Mouse (Mus musculus): ENCODE data around the gene Cmss1. TPM values are rescaled to one million over a fixed set of nuclear protein-coding genes. Genes with fewer than 3 reads are reported as not detected.

The Cmss1 gene
- polyA plus RNA-seq, 1 experiment from 2014 or later: 50.4 TPM

DNA sequence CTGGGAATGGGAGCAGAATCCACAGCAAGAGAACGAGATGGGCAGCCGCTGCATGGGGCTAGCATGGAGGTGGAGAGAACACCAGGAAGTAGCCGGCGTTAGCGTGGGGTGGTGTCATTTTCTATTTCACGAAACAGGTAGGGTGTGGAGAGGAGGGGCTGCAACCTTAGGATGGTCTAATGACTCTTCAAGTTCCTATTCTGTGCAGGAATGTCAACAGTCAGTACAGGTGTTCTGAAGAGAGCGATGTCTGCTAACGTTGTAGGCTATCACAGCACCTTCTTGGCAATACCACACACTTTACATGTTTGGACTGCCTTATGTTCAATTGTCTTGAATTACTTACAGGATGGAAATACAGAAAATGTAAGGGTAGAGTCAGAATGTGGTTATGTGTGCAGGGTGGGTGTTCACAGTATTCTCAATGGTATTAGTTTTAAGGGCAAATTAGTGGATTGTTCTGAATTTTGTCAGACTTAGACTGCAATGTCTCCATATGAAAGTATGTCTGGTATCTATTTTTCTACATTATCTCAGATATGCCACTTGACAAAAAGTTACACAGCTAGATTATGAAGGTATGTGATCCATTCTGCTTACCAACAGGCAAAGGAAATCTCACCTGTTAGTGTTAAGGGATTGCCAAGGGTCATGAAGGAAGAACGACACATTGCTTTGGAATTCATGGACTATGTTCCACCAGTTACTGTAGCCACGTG lies 311.3 kb downstream of the Cmss1 start:
- Histone ChIP-seq H3K4me2 (ENCODE audit: low read length) (no peak overlapping the region), H3K27me3 (ENCODE audit: insufficient read depth, low read length) (no peaks in the 10 kb centered on the region), H3K4me3 (replicated peaks; ENCODE audit: low read depth, low read length) (no peak overlapping the region), H3K9ac (ENCODE audit: low read depth, low read length) (no peak overlapping the region), H3K36me3 (ENCODE audit: insufficient read depth, low read length) (no peaks in the 10 kb centered on the region), H3K27ac (no peak overlapping the region), H3K9me3 (replicated peaks; ENCODE audit: low read length) (no peaks in the 10 kb centered on the region), H3K4me1 (replicated peaks; ENCODE audit: insufficient read depth, low read length) (no peaks in the 10 kb centered on the region)
- WGBS: 81% methylated on average over 10 of the region's 10 CpGs
- TF ChIP-seq CTCF (IDR thresholded peaks at IDR 0.05; ENCODE audit: low read depth): no peak
- ATAC-seq (replicated peaks; ENCODE audit: low FRiP score, low read depth) (no peak), DNase-seq (ENCODE audit: low spot score) (no peak)

DNA sequence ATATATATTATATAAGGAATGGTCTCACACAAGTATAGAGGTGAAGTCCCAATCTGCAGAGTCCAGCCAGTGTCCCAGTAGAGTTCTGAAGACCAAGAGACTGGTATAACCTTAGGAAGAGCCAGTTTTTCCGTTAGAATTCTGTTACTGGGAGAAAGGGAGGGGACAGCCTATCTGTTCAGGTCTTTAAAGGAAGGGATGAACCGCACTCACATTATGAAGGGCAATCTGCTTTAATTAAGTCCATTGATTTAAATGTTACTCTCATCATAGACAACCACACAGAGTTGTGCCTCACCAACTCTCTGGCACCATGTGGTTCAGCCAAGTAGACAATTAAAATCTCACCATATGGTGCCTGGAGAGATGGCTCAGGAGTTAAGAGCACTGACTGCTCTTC lies 313.9 kb downstream of the Cmss1 start, which contains the start of gene Tmem30c:
Tmem30c (minus strand) TSS at position 101 of the 400 bp plus-strand sequence.
- no peak within 1 kb of the TSS for H3K4me3 ChIP-seq (replicated peaks; ENCODE audit: low read depth, low read length)
- no peaks in the 10 kb centered on the region for H3K36me3 ChIP-seq (ENCODE audit: insufficient read depth, low read length)
- no peaks in the 10 kb centered on the region for H3K9me3 ChIP-seq (replicated peaks; ENCODE audit: low read length)
- DNase-seq (ENCODE audit: low spot score): no peak
- ATAC-seq (replicated peaks; ENCODE audit: low FRiP score, low read depth): no peak
- no peak within 1 kb of the TSS for H3K4me2 ChIP-seq (ENCODE audit: low read length)
- TF ChIP-seq CTCF (IDR thresholded peaks at IDR 0.05; ENCODE audit: low read depth): no peak
- no peak within 1 kb of the TSS for H3K9ac ChIP-seq (ENCODE audit: low read depth, low read length)
- no peaks in the 10 kb centered on the region for H3K27me3 ChIP-seq (ENCODE audit: insufficient read depth, low read length)
- no peak within 1 kb of the TSS for H3K27ac ChIP-seq
- H3K4me1 ChIP-seq (replicated peaks; ENCODE audit: insufficient read depth, low read length): no peaks in the 10 kb centered on the region
- WGBS: 84% methylated on average over 2 of the region's 2 CpGs

DNA sequence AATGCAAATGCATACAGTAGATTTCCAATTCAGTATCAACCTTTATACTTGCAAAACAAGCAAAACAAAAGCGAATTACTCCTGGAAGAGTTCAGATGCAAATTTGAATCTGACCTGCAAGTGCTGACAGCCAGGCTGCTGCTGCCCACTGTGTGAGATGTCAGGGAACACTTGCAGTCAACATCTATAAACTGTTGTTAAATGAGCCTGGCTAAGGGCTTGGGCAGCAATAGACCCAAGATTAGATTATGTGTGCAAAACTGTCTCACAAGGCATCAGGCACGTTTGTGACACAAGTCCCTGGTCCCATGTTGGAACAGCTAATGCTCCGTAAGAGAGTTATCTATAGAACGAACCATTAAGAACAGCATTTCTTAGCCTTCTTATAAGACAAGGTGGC lies 314.4 kb downstream of the Cmss1 start:
- Histone ChIP-seq H3K27ac (no peak overlapping the region), H3K9me3 (replicated peaks; ENCODE audit: low read length) (no peaks in the 10 kb centered on the region), H3K4me3 (replicated peaks; ENCODE audit: low read depth, low read length) (no peak overlapping the region), H3K36me3 (ENCODE audit: insufficient read depth, low read length) (no peaks in the 10 kb centered on the region), H3K27me3 (ENCODE audit: insufficient read depth, low read length) (no peaks in the 10 kb centered on the region), H3K4me1 (replicated peaks; ENCODE audit: insufficient read depth, low read length) (no peaks in the 10 kb centered on the region), H3K9ac (ENCODE audit: low read depth, low read length) (no peak overlapping the region), H3K4me2 (ENCODE audit: low read length) (no peak overlapping the region)
- 70% methylated on average over 4 of the region's 4 CpGs for WGBS
- no peak for ATAC-seq (replicated peaks; ENCODE audit: low FRiP score, low read depth)
- no peak for TF ChIP-seq CTCF (IDR thresholded peaks at IDR 0.05; ENCODE audit: low read depth)
- DNase-seq (ENCODE audit: low spot score): no peak

DNA sequence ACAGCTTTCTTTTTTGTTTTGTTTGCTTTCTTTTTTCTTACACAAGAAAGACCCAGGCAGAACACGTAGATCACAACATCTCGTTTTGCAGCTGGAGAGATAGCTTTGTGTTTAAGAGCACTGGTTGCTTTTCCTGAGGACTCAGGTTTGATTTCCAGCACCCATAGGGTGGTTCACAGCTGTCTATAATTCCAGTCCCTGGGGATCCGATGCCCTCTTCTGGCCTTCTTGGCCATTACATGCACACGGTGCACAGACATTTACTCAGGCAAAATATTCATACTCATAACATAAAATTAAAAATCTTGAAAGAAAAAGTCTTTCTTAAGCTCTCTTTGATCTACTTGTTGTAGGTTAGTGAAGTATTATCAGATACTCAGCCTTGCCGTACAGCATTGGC lies 315.0 kb downstream of the Cmss1 start:
- H3K4me3 ChIP-seq (replicated peaks; ENCODE audit: low read depth, low read length): no peak overlapping the region
- no peaks in the 10 kb centered on the region for H3K36me3 ChIP-seq (ENCODE audit: insufficient read depth, low read length)
- H3K27me3 ChIP-seq (ENCODE audit: insufficient read depth, low read length): no peaks in the 10 kb centered on the region
- no peaks in the 10 kb centered on the region for H3K9me3 ChIP-seq (replicated peaks; ENCODE audit: low read length)
- H3K4me2 ChIP-seq (ENCODE audit: low read length): no peak overlapping the region
- DNase-seq (ENCODE audit: low spot score) (no peak), ATAC-seq (replicated peaks; ENCODE audit: low FRiP score, low read depth) (no peak)
- H3K4me1 ChIP-seq (replicated peaks; ENCODE audit: insufficient read depth, low read length): no peaks in the 10 kb centered on the region
- TF ChIP-seq CTCF (IDR thresholded peaks at IDR 0.05; ENCODE audit: low read depth): no peak; the same call in 1 of the 2 replicates
- WGBS: 95% methylated on average over 5 of the region's 5 CpGs
- H3K27ac ChIP-seq: no peak overlapping the region
- no peak overlapping the region for H3K9ac ChIP-seq (ENCODE audit: low read depth, low read length)

DNA sequence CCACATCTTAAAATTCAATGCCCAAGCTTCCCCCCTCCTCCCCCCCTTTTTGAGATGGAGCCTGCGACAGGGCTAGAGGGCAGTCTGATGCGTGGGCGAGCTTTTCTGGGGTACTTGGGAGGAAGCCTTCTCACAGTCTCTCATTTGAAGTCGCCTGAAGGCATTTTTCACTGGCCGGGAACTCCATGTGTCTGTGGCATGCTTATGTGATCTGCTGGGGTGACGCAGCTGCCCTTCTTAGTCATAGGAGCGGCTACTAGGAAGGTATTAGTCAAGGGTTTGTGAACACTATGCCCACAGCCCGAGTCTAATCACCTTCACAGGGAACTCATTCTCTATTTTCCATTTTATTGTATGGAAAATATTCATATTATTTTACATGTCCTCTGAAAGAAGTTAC lies 325.2 kb downstream of the Cmss1 start:
- Histone ChIP-seq H3K4me3 (replicated peaks; ENCODE audit: low read depth, low read length) (no peak overlapping the region), H3K4me2 (ENCODE audit: low read length) (no peak overlapping the region), H3K27ac (no peak overlapping the region), H3K9me3 (replicated peaks; ENCODE audit: low read length) (no peaks in the 10 kb centered on the region), H3K4me1 (replicated peaks; ENCODE audit: insufficient read depth, low read length) (no peaks in the 10 kb centered on the region), H3K27me3 (ENCODE audit: insufficient read depth, low read length) (no peaks in the 10 kb centered on the region), H3K9ac (ENCODE audit: low read depth, low read length) (no peak overlapping the region), H3K36me3 (ENCODE audit: insufficient read depth, low read length) (no peaks in the 10 kb centered on the region)
- DNase-seq (ENCODE audit: low spot score): no peak
- no peak for TF ChIP-seq CTCF (IDR thresholded peaks at IDR 0.05; ENCODE audit: low read depth)
- WGBS: 61% methylated on average over 8 of the region's 8 CpGs
- no peak for ATAC-seq (replicated peaks; ENCODE audit: low FRiP score, low read depth)

DNA sequence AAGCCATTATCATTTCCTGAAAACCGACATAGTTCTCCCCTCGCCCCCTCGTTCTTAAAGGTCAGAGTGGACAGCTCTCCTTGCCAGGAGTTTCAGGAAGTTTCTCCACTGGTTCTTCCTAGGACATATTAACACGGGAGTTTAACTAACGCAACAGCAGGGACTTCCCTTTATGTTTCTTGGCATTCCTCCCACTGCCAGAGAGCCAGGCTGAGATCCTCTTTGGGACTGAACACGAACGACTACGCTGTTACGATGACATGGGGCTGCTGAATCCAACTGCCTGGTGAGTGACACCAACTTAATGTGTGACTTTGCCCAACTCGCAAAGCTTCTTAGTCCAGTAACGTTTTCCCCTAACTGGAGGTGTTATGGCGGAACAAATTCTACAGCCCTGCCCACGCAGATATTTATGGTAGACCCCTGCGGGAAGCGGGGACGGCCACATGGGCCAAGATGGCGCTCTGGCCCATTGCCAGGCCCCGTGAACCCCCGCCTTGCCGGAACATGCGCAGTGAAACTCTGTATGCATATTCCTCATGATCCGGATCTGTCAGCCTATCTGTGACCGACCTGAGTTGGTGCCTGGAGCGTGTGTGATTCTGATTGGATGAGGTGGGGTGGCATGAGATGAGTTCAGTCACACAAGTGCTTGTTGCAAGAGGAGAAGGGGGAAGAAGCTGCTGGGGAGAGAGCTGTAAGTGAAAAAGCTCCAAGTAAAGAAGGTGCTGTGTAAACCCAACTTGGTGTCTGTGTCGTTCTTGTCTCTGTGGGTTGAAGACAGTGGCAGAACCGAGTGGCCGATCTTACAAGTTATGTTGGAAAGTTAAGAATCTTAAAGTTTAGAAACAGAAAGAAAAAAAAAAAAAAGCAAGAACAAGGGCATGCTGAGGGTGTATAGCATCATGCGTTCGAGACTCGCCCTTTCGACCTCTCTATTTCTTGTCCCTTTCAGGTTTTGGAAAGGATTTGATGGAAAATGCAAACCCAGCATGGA lies 326.1 kb downstream of the Cmss1 start:
- no peaks in the 10 kb centered on the region for H3K4me1 ChIP-seq (replicated peaks; ENCODE audit: insufficient read depth, low read length)
- H3K27me3 ChIP-seq (ENCODE audit: insufficient read depth, low read length): no peaks in the 10 kb centered on the region
- ATAC-seq (replicated peaks; ENCODE audit: low FRiP score, low read depth): no peak
- H3K4me3 ChIP-seq (replicated peaks; ENCODE audit: low read depth, low read length): no peak overlapping the region
- no peak overlapping the region for H3K4me2 ChIP-seq (ENCODE audit: low read length)
- WGBS: 82% methylated on average over 31 of the region's 31 CpGs
- H3K27ac ChIP-seq: no peak overlapping the region
- peak; percentile 28 for DNase-seq (ENCODE audit: low spot score)
- no peaks in the 10 kb centered on the region for H3K9me3 ChIP-seq (replicated peaks; ENCODE audit: low read length)
- TF ChIP-seq CTCF (IDR thresholded peaks at IDR 0.05; ENCODE audit: low read depth): no peak
- no peak overlapping the region for H3K9ac ChIP-seq (ENCODE audit: low read depth, low read length)
- H3K36me3 ChIP-seq (ENCODE audit: insufficient read depth, low read length): no peaks in the 10 kb centered on the region

Data from kidney, postnatal 0 days (tissue).